Mouse (Mus musculus): Measurements from ENCODE around the gene Lrrc10. TPM values are rescaled to one million over a fixed set of nuclear protein-coding genes. Genes with fewer than 3 reads are reported as not detected.

Gene Lrrc10
- polyA plus RNA-seq (2016; fragmentation: Nextera tagmentation; extraction: Ambion mirVana): not detected in 2 replicates

GRCm38 (mm10) chr10:117045175-117046056 is at the start of gene Lrrc10:
Gene Lrrc10 (plus strand): TSS chr10:117045341.
- peak within 1 kb of the TSS; percentile 23; the same call in 1 of the 2 replicates for H3K4me2 ChIP-seq (replicated peaks)
- H3K36me3 ChIP-seq: peaks cover 23% of the 10 kb centered on the region
- ATAC-seq (ENCODE audit: low FRiP score, low read depth): peak; percentile 36; the same call in 1 of the 2 replicates

GRCm38 (mm10) chr10:116995584-116996235 is 49.4 kb upstream of the Lrrc10 start:
- WGBS: 67% methylated on average over 6 of the region's 6 CpGs

More at GRCm38 (mm10) chr10:117045175-117046056, at the start of gene Lrrc10:
- Histone ChIP-seq H3K4me3 (0 out of 2 replicates have a peak within 1 kb of the TSS, but pooled peaks have one; percentile 2), H3K9me3 (no peaks in the 10 kb centered on the region), H3K27me3 (0 out of 2 replicates have a peak, but pooled peaks cover 5% of the 10 kb centered on the region), H3K9ac (replicated peaks) (peak within 1 kb of the TSS; percentile 12; the same call in 1 of the 2 replicates), H3K4me1 (peaks cover 11% of the 10 kb centered on the region; the same call in 1 of the 2 replicates), H3K27ac (replicated peaks) (no peak within 1 kb of the TSS)
- 53% methylated on average over 40 of the region's 40 CpGs for WGBS

GRCm38 (mm10) chr10:116996236-116996600 is 48.9 kb upstream of the Lrrc10 start:
- no peak overlapping the region for H3K27ac ChIP-seq (replicated peaks)

More at GRCm38 (mm10) chr10:116995584-116996235, 49.4 kb upstream of the Lrrc10 start:
- Histone ChIP-seq H3K27ac (replicated peaks) (no peak overlapping the region), H3K4me1 (no peaks in the 10 kb centered on the region), H3K4me3 (no peak overlapping the region), H3K36me3 (no peaks in the 10 kb centered on the region), H3K27me3 (no peaks in the 10 kb centered on the region), H3K9me3 (no peaks in the 10 kb centered on the region), H3K9ac (replicated peaks) (no peak overlapping the region), H3K4me2 (replicated peaks) (no peak overlapping the region)
- ATAC-seq (ENCODE audit: low FRiP score, low read depth): no peak

GRCm38 (mm10) chr10:116998716-116999455 is 46.3 kb upstream of the Lrrc10 start:
- 84% methylated on average over 17 of the region's 17 CpGs for WGBS
- H3K4me2 ChIP-seq (replicated peaks): no peak overlapping the region

More at GRCm38 (mm10) chr10:116996236-116996600, 48.9 kb upstream of the Lrrc10 start:
- no peak for ATAC-seq (ENCODE audit: low FRiP score, low read depth)
- H3K9me3 ChIP-seq: no peaks in the 10 kb centered on the region
- no peaks in the 10 kb centered on the region for H3K27me3 ChIP-seq
- no peak overlapping the region for H3K4me2 ChIP-seq (replicated peaks)
- no peaks in the 10 kb centered on the region for H3K36me3 ChIP-seq
- H3K9ac ChIP-seq (replicated peaks): no peak overlapping the region
- H3K4me1 ChIP-seq: no peaks in the 10 kb centered on the region
- no peak overlapping the region for H3K4me3 ChIP-seq
- whole genome bisulfite sequencing: 81% methylated on average over 6 of the region's 6 CpGs

GRCm38 (mm10) chr10:117000975-117001374 is 44.2 kb upstream of the Lrrc10 start:
- H3K27me3 ChIP-seq: no peaks in the 10 kb centered on the region
- 75% methylated on average over 12 of the region's 12 CpGs for WGBS
- no peaks in the 10 kb centered on the region for H3K9me3 ChIP-seq
- H3K27ac ChIP-seq (replicated peaks): no peak overlapping the region
- H3K4me3 ChIP-seq: no peak overlapping the region
- no peak overlapping the region for H3K9ac ChIP-seq (replicated peaks)
- no peaks in the 10 kb centered on the region for H3K36me3 ChIP-seq
- H3K4me1 ChIP-seq: no peaks in the 10 kb centered on the region
- no peak for ATAC-seq (ENCODE audit: low FRiP score, low read depth)
- H3K4me2 ChIP-seq (replicated peaks): no peak overlapping the region

More at GRCm38 (mm10) chr10:116998716-116999455, 46.3 kb upstream of the Lrrc10 start:
- H3K27ac ChIP-seq (replicated peaks): no peak overlapping the region
- H3K36me3 ChIP-seq: no peaks in the 10 kb centered on the region
- no peak overlapping the region for H3K4me3 ChIP-seq
- H3K9me3 ChIP-seq: no peaks in the 10 kb centered on the region
- no peaks in the 10 kb centered on the region for H3K4me1 ChIP-seq
- no peak for ATAC-seq (ENCODE audit: low FRiP score, low read depth)
- no peak overlapping the region for H3K9ac ChIP-seq (replicated peaks)
- no peaks in the 10 kb centered on the region for H3K27me3 ChIP-seq

GRCm38 (mm10) chr10:117004695-117005094 is 40.4 kb upstream of the Lrrc10 start:
- peak; percentile 77 for ATAC-seq (ENCODE audit: low FRiP score, low read depth)
- H3K27ac ChIP-seq (replicated peaks): 0 out of 2 replicates have a peak overlapping the region, but pooled peaks have one; percentile 52
- 67% methylated on average over 5 of the region's 5 CpGs for WGBS

GRCm38 (mm10) chr10:117005707-117006464 is 39.3 kb upstream of the Lrrc10 start:
- H3K36me3 ChIP-seq: no peaks in the 10 kb centered on the region
- H3K4me2 ChIP-seq (replicated peaks): no peak overlapping the region
- no peaks in the 10 kb centered on the region for H3K27me3 ChIP-seq
- no peak for ATAC-seq (ENCODE audit: low FRiP score, low read depth)
- H3K27ac ChIP-seq (replicated peaks): no peak overlapping the region
- no peaks in the 10 kb centered on the region for H3K4me1 ChIP-seq
- 75% methylated on average over 12 of the region's 12 CpGs for WGBS
- no peak overlapping the region for H3K4me3 ChIP-seq
- H3K9me3 ChIP-seq: no peaks in the 10 kb centered on the region
- H3K9ac ChIP-seq (replicated peaks): no peak overlapping the region

More at GRCm38 (mm10) chr10:117004695-117005094, 40.4 kb upstream of the Lrrc10 start:
- Histone ChIP-seq H3K9me3 (no peaks in the 10 kb centered on the region), H3K36me3 (no peaks in the 10 kb centered on the region), H3K9ac (replicated peaks) (no peak overlapping the region), H3K4me1 (no peaks in the 10 kb centered on the region), H3K4me2 (replicated peaks) (no peak overlapping the region), H3K27me3 (no peaks in the 10 kb centered on the region), H3K4me3 (no peak overlapping the region)

GRCm38 (mm10) chr10:117009691-117010090 is 35.5 kb upstream of the Lrrc10 start:
- no peak overlapping the region for H3K4me3 ChIP-seq
- peaks cover 5% of the 10 kb centered on the region; the same call in 1 of the 2 replicates for H3K4me1 ChIP-seq
- H3K27me3 ChIP-seq: 0 out of 2 replicates have a peak, but pooled peaks cover 3% of the 10 kb centered on the region
- ATAC-seq (ENCODE audit: low FRiP score, low read depth): no peak
- H3K9ac ChIP-seq (replicated peaks): no peak overlapping the region
- no peaks in the 10 kb centered on the region for H3K9me3 ChIP-seq
- WGBS: 89% methylated on average over 6 of the region's 6 CpGs
- no peak overlapping the region for H3K4me2 ChIP-seq (replicated peaks)
- H3K27ac ChIP-seq (replicated peaks): no peak overlapping the region
- H3K36me3 ChIP-seq: no peaks in the 10 kb centered on the region

- no peak for ATAC-seq (ENCODE audit: low FRiP score, low read depth)
- Histone ChIP-seq H3K4me3 (no peak overlapping the region), H3K9me3 (no peaks in the 10 kb centered on the region), H3K36me3 (no peaks in the 10 kb centered on the region), H3K4me2 (replicated peaks) (no peak overlapping the region), H3K4me1 (peaks cover 5% of the 10 kb centered on the region; the same call in 1 of the 2 replicates), H3K9ac (replicated peaks) (no peak overlapping the region), H3K27me3 (0 out of 2 replicates have a peak, but pooled peaks cover 3% of the 10 kb centered on the region), H3K27ac (replicated peaks) (no peak overlapping the region)
- 40% methylated on average over 8 of the region's 8 CpGs for WGBS
Measured at GRCm38 (mm10) chr10:117011047-117011446, 34.1 kb upstream of the Lrrc10 start.

GRCm38 (mm10) chr10:117013689-117014390 is 31.3 kb upstream of the Lrrc10 start:
- no peak overlapping the region for H3K27ac ChIP-seq (replicated peaks)
- no peaks in the 10 kb centered on the region for H3K36me3 ChIP-seq
- H3K9ac ChIP-seq (replicated peaks): no peak overlapping the region
- peaks cover 16% of the 10 kb centered on the region for H3K4me1 ChIP-seq
- peak overlapping the region; percentile 13; the same call in 1 of the 2 replicates for H3K4me2 ChIP-seq (replicated peaks)
- no peaks in the 10 kb centered on the region for H3K9me3 ChIP-seq
- 31% methylated on average over 12 of the region's 12 CpGs for WGBS
- H3K4me3 ChIP-seq: no peak overlapping the region
- peak; percentile 86 for ATAC-seq (ENCODE audit: low FRiP score, low read depth)
- H3K27me3 ChIP-seq: 0 out of 2 replicates have a peak, but pooled peaks cover 3% of the 10 kb centered on the region
